ENCODE assay signal across 8 mouse cellular contexts in genomic region chr4:32799966-32800576, GRCm38 (mm10). TPM values are rescaled to one million over a fixed set of nuclear protein-coding genes. Genes with fewer than 3 reads are reported as not detected.
DNase-seq lines count a peak whose midpoint lies in the region; ATAC-seq and TF ChIP-seq lines count a peak whose summit lies in the region.

Gene Lyrm2, plus strand, starts transcription at chr4:32800253.

- no peak for TF ChIP-seq CTCF in ES-Bruce4 (IDR thresholded peaks at IDR 0.05; ENCODE audit: low read depth, low read length)

- H3K4me1 ChIP-seq in ES-Bruce4 (ENCODE audit: control insufficient read depth, insufficient read depth, low read length) = no peaks in the 10 kb centered on the region
- H3K4me1 ChIP-seq in forebrain, embryonic 13.5 days = peaks cover 9% of the 10 kb centered on the region
- peaks cover 12% of the 10 kb centered on the region for H3K4me1 ChIP-seq in neural tube, embryonic 15.5 days

- TF ChIP-seq POLR2A in ES-Bruce4 (IDR thresholded peaks at IDR 0.05; ENCODE audit: insufficient read depth, low read length) = peak; percentile 44

- no peaks in the 10 kb centered on the region for H3K9me3 ChIP-seq in ES-Bruce4 (replicated peaks; ENCODE audit: control insufficient read depth, insufficient read depth, low read length, poor library complexity, severe bottlenecking)
- no peaks in the 10 kb centered on the region for H3K9me3 ChIP-seq in forebrain, embryonic 13.5 days (replicated peaks)
- no peaks in the 10 kb centered on the region for H3K9me3 ChIP-seq in neural tube, embryonic 15.5 days (replicated peaks)

- peak within 1 kb of the TSS; percentile 42 for H3K27ac ChIP-seq in ES-Bruce4 (ENCODE audit: insufficient read depth, low read length)
- peak within 1 kb of the TSS; percentile 99 for H3K27ac ChIP-seq in forebrain, embryonic 13.5 days
- H3K27ac ChIP-seq in neural tube, embryonic 15.5 days (replicated peaks) = peak within 1 kb of the TSS; percentile 98

- peak within 1 kb of the TSS; percentile 83 for H3K9ac ChIP-seq in ES-Bruce4 (ENCODE audit: low read depth, poor library complexity, severe bottlenecking)
- H3K9ac ChIP-seq in forebrain, embryonic 13.5 days = peak within 1 kb of the TSS; percentile 92
- peak within 1 kb of the TSS; percentile 74 for H3K9ac ChIP-seq in neural tube, embryonic 15.5 days (replicated peaks)

- no peak for TF ChIP-seq EP300 in ES-Bruce4 (IDR thresholded peaks at IDR 0.05; ENCODE audit: insufficient read depth, low read depth, low read length)

- peak; percentile 94 for ATAC-seq in forebrain, embryonic 13.5 days
- ATAC-seq in neural tube, embryonic 15.5 days (ENCODE audit: low FRiP score) = peak; percentile 96

- peak within 1 kb of the TSS; percentile 54 for H3K4me3 ChIP-seq in ES-Bruce4 (ENCODE audit: low read depth, low read length)
- peak within 1 kb of the TSS; percentile 68 for H3K4me3 ChIP-seq in forebrain, embryonic 13.5 days
- peak within 1 kb of the TSS; percentile 67 for H3K4me3 ChIP-seq in neural tube, embryonic 15.5 days (replicated peaks)

- peak; percentile 71 for DNase-seq in c-Kit-positive CD71-positive TER-119-positive erythroid progenitor cells, embryonic 14.5 days (ENCODE audit: low spot score)
- DNase-seq in heart, postnatal 10 days = peak; percentile 83 to 89
- peak; percentile 78 for DNase-seq in layer of hippocampus, adult 11-12 months (ENCODE audit: low spot score)
- DNase-seq in lung, adult 18-20 months = peak; percentile 74 to 78
- peak; percentile 83 for DNase-seq in testis, postnatal 14 days (ENCODE audit: low spot score)

- H3K27me3 ChIP-seq in ES-Bruce4 (ENCODE audit: control insufficient read depth, insufficient read depth, low read length, poor library complexity, severe bottlenecking) = no peaks in the 10 kb centered on the region
- H3K27me3 ChIP-seq in forebrain, embryonic 13.5 days = no peaks in the 10 kb centered on the region
- H3K27me3 ChIP-seq in neural tube, embryonic 15.5 days (replicated peaks) = no peaks in the 10 kb centered on the region

- H3K4me2 ChIP-seq in forebrain, embryonic 13.5 days = peak within 1 kb of the TSS; percentile 72
- H3K4me2 ChIP-seq in neural tube, embryonic 15.5 days = peak within 1 kb of the TSS; percentile 73

- H3K36me3 ChIP-seq in ES-Bruce4 (ENCODE audit: control insufficient read depth, insufficient read depth, low read length, poor library complexity, severe bottlenecking) = no peaks in the 10 kb centered on the region
- H3K36me3 ChIP-seq in forebrain, embryonic 13.5 days (ENCODE audit: poor library complexity, severe bottlenecking) = peaks cover 2% of the 10 kb centered on the region; the same call in 1 of the 2 replicates
- H3K36me3 ChIP-seq in neural tube, embryonic 15.5 days = no peaks in the 10 kb centered on the region

- intact Hi-C loops in heart, postnatal 10 days (cut with DNase I) = loop anchor here (1.0 kb wide), 1 partner anchor 150 kb away; the partner anchor contains the start of gene Ankrd6

- WGBS in forebrain, embryonic 13.5 days = under 1% methylated on average over 53 of the region's 53 CpGs
- WGBS in neural tube, embryonic 15.5 days = under 1% methylated on average over 53 of the region's 53 CpGs

RNA-seq across cellular contexts. Expression of gene Lyrm2, which starts in this region (rescaled TPM):
- polyA plus RNA-seq in ES-Bruce4 (2011; ENCODE audit: insufficient read depth, insufficient read length, low read depth, missing spikeins) = 30.2 and 30.8 TPM in 2 replicates
- 170 and 172 TPM in 2 replicates for polyA plus RNA-seq in forebrain, embryonic 13.5 days (2015; fragmentation: Nextera tagmentation; extraction: Ambion mirVana)
- total RNA-seq in heart, postnatal 10 days (2021) = 10 to 100 TPM; 43.4 to 50.9 TPM
- polyA plus RNA-seq in neural tube, embryonic 15.5 days (2015; fragmentation: Nextera tagmentation; extraction: Ambion mirVana) = 106 and 120 TPM in 2 replicates

Comparison
In these comparisons a context has a peak if more than half of its experiments do, and no peak if none do; other contexts are left out.
1. Peak in every context shown above with its lines: DNase-seq, ATAC-seq, H3K4me3 ChIP-seq and H3K27ac ChIP-seq.
2. H3K27ac ChIP-seq: peak in every context shown above with its lines; median percentile 99 in forebrain, embryonic 13.5 days; 98 in neural tube, embryonic 15.5 days; 42 in ES-Bruce4.